Mouse (Mus musculus) stomach, postnatal 0 days (tissue): ENCODE results near the gene Gm21885. TPM values are rescaled to one million over a fixed set of nuclear protein-coding genes. Genes with fewer than 3 reads are reported as not detected.

ENCODE experiments used
- ATAC-seq: fragments of 200-750 bp; cut with Nextera tagmentation; 2 replicates; pipeline ENCODE4 v1.8.0; 2017; ENCODE audit not compliant: low FRiP score, low TSS enrichment
- DNase-seq: peaks from one replicate; pipeline ENCODE4 v3.0.0-alpha.2; 2016; ENCODE audit warnings: low spot score
- H3K27ac ChIP-seq: fragments of 300-500 bp; sonication (generic); replicated peaks from 2 replicates; pipeline ENCODE4 v1.5.1; 2014; ENCODE audit warnings: mild to moderate bottlenecking, control low read depth
- H3K27me3 ChIP-seq: fragments of 300-500 bp; sonication (generic); 2 replicates; pipeline ENCODE4 v1.6.1; 2014; ENCODE audit warnings: low read length; ENCODE audit not compliant: control insufficient read depth, insufficient read depth
- H3K36me3 ChIP-seq: fragments of 300-500 bp; sonication (generic); 2 replicates; pipeline ENCODE4 v1.6.1; 2014; ENCODE audit warnings: low read length, mixed read lengths; ENCODE audit not compliant: control insufficient read depth, insufficient read depth
- H3K4me1 ChIP-seq: fragments of 300-500 bp; sonication (generic); replicated peaks from 2 replicates; pipeline ENCODE4 v1.6.1; 2014; ENCODE audit warnings: antibody characterized with exemption; ENCODE audit not compliant: control insufficient read depth, insufficient read depth
- H3K4me2 ChIP-seq: fragments of 300-500 bp; sonication (generic); replicated peaks from 2 replicates; pipeline ENCODE4 v1.6.1; 2014; ENCODE audit warnings: low read depth, mild to moderate bottlenecking, control low read depth, moderate library complexity
- H3K4me3 ChIP-seq: fragments of 300-500 bp; sonication (generic); 2 replicates; pipeline ENCODE4 v1.5.1; 2014; ENCODE audit warnings: low read depth, low read length, control low read depth
- H3K9ac ChIP-seq: fragments of 300-500 bp; sonication (generic); 2 replicates; pipeline ENCODE4 v1.6.1; 2014; ENCODE audit warnings: mild to moderate bottlenecking, low read length, control low read depth, mixed read lengths
- H3K9me3 ChIP-seq: fragments of 300-500 bp; sonication (generic); 2 replicates; pipeline ENCODE4 v1.6.1; 2016; ENCODE audit warnings: low read length; ENCODE audit not compliant: control insufficient read depth
- CTCF ChIP-seq: IDR thresholded peaks from 2 replicates; pipeline ENCODE4 v1.5.1; 2016; ENCODE audit warnings: antibody characterized with exemption, low read depth, mild to moderate bottlenecking, moderate library complexity
- EP300 ChIP-seq: optimal IDR thresholded peaks from 2 replicates; pipeline ENCODE3; 2016; ENCODE audit warnings: antibody characterized with exemption
- WGBS: fragments of 180-500 bp; shearing (Covaris S2); extraction: QIAGEN DNeasy Blood & Tissue Kit; methylation state at CpG from one replicate; pipeline ENCODE4 v1.1.7; 2014; 5-methylcytosine and 5-hydroxymethylcytosine counted together
- polyA plus RNA-seq: library from polyadenylated mRNA; unstranded; fragments of >200 nt; fragmentation: Nextera tagmentation; extraction: Ambion mirVana; gene quantifications from 2 replicates; pipeline ENCODE4 v1.2.1, GENCODE M21; 2015

Gm21885 gene
- polyA plus RNA-seq, 1 experiment from 2014 or later = not detected

DNA sequence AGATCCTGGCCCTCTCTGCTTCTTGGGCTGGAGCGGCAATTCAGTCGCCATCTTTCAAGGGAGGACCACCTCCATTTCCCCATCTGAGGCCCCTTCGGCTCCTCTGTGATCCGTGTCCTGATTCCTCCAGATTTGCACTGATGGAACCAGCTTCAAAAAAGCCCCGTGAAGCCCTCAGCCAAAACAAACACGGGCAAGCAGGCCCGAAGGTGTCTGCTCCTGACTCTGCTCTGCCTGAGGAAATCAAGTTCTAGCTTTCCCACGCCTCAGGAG, 34.9 kb upstream of the Gm21885 start:
- peak overlapping the region; percentile 41; the same call in 1 of the 2 replicates for H3K9ac ChIP-seq
- no peak for ATAC-seq
- H3K4me3 ChIP-seq = no peak overlapping the region
- H3K36me3 ChIP-seq = no peaks in the 10 kb centered on the region
- no peak overlapping the region for H3K4me2 ChIP-seq
- TF ChIP-seq EP300 (no peak), CTCF (no peak)
- H3K27me3 ChIP-seq = no peaks in the 10 kb centered on the region
- peaks cover 8% of the 10 kb centered on the region for H3K4me1 ChIP-seq
- DNase-seq = no peak
- H3K27ac ChIP-seq = no peak overlapping the region; the same call in 1 of the 2 replicates
- H3K9me3 ChIP-seq = no peaks in the 10 kb centered on the region
- WGBS = 35% methylated on average over 8 of the region's 8 CpGs

DNA sequence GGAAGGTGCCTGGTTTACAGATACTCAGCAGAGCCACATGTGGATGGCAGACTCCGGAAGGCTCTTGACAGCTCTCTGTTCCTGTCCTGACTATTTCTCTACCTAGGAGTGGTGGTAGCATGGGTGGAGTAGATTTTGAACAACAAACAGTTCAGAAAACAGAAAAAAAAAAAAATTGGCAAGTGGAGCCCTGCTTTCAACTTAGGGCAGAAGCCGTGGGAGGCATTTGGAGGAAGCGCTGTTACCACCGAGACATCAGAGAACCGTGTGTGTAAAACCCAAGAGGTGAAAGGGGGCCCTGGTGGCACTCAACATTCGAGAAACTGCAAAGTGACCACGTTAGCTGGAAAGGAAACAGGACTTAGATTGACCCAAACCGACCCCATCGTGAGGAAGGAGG, 28.5 kb upstream of the Gm21885 start:
- H3K9ac ChIP-seq = no peak overlapping the region
- WGBS = 82% methylated on average over 9 of the region's 9 CpGs
- H3K27me3 ChIP-seq = no peaks in the 10 kb centered on the region
- H3K4me2 ChIP-seq = no peak overlapping the region
- no peaks in the 10 kb centered on the region for H3K4me1 ChIP-seq
- no peak for ATAC-seq
- no peak for DNase-seq
- no peak overlapping the region for H3K4me3 ChIP-seq
- no peak overlapping the region for H3K27ac ChIP-seq
- TF ChIP-seq EP300 = no peak
- no peak for TF ChIP-seq CTCF
- no peaks in the 10 kb centered on the region for H3K36me3 ChIP-seq
- H3K9me3 ChIP-seq = no peaks in the 10 kb centered on the region

DNA sequence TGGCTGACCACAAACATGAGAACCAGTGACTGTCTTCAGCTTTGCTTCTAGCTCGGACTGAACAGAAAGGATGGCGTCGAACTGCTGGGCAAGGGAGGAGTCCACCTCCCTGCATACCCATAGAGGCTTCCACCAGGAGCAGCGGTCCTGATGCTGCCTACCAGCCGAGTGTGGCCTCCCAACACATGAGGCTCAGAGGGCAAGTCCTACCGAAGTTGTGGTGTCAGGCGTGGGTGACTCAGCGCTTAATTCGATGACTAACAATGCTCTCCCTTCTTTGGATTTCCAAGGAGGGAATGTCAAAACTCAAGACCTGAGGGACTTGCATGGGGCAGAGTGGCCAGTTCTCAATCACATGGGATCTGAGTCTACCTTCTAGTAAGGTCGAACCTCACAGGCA, 28.0 kb upstream of the Gm21885 start:
- Histone ChIP-seq H3K36me3 (no peaks in the 10 kb centered on the region), H3K9me3 (no peaks in the 10 kb centered on the region), H3K27ac (no peak overlapping the region), H3K4me2 (no peak overlapping the region), H3K9ac (no peak overlapping the region), H3K4me1 (no peaks in the 10 kb centered on the region), H3K4me3 (no peak overlapping the region), H3K27me3 (no peaks in the 10 kb centered on the region)
- WGBS = 84% methylated on average over 10 of the region's 10 CpGs
- DNase-seq (no peak), ATAC-seq (no peak)
- TF ChIP-seq CTCF = no peak
- no peak for TF ChIP-seq EP300

DNA sequence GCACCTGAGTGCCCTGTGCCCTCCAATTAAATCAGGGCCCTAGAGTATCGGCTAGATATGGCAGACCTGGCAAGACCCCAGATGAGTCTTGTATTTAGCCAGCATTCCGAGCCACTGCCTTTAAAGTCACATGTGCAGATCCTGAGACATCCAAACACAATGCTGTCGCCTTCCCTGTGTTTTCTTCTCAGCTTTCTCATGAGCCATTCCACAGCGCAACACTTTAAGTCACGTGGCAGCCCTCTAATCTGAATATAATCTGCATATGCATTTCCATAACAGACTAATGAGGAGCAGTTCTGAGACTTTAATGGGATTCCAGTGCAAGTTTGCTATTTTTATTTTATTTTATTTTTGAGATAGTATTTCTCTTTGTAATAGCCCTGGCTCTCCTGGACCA, 25.9 kb upstream of the Gm21885 start:
- ATAC-seq (no peak), DNase-seq (no peak)
- H3K36me3 ChIP-seq = no peaks in the 10 kb centered on the region
- H3K9me3 ChIP-seq = no peaks in the 10 kb centered on the region
- 76% methylated on average over 5 of the region's 5 CpGs for WGBS
- H3K9ac ChIP-seq = no peak overlapping the region
- H3K27me3 ChIP-seq = no peaks in the 10 kb centered on the region
- H3K4me2 ChIP-seq = no peak overlapping the region
- no peak overlapping the region for H3K4me3 ChIP-seq
- no peak overlapping the region for H3K27ac ChIP-seq
- H3K4me1 ChIP-seq = no peaks in the 10 kb centered on the region
- no peak for TF ChIP-seq CTCF
- no peak for TF ChIP-seq EP300

DNA sequence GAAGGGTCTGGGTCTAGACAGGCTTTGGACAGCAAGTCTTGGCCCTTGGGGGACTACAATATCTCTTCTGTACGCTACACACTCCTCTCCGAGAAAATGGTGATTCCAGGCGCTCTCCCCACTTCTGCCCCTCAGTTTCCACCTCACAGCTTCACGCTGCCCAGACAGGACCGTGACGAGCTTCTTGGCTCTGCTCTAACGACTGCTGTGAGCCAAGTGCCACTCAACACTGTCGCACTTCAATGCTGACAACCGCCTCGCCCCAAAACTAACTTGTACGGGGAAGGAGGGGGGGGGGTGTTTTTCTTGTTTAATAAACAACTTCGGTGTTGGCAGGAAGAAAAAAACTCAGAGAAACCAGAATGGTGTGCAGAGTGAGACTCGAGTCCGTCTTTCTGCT, 23.7 kb upstream of the Gm21885 start:
- H3K36me3 ChIP-seq = no peaks in the 10 kb centered on the region
- ATAC-seq (no peak), DNase-seq (no peak)
- WGBS = 69% methylated on average over 14 of the region's 14 CpGs
- H3K27ac ChIP-seq = no peak overlapping the region
- H3K4me2 ChIP-seq = no peak overlapping the region
- no peaks in the 10 kb centered on the region for H3K27me3 ChIP-seq
- no peaks in the 10 kb centered on the region for H3K4me1 ChIP-seq
- H3K9ac ChIP-seq = no peak overlapping the region
- H3K4me3 ChIP-seq = no peak overlapping the region
- TF ChIP-seq EP300 (no peak), CTCF (no peak)
- H3K9me3 ChIP-seq = no peaks in the 10 kb centered on the region

DNA sequence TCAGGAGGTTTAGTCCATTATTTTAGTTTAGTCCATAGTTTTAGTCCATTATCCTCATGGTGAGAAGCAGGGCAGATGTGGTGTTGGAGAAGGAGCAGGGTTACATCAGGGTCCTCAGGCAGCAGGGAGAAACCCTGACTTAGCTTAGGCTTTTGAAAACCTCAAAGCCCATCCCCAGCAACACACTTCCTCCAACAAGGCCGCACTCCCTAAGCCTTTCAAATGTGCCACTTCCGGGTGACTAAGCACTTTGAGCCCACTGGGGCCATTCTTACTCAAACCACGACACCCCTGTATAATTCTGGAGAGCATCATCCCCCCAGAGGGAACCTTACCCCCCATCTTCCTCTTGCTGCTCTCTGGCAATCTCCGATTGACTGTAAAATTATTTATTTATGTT, 21.9 kb upstream of the Gm21885 start:
- no peak for ATAC-seq
- Histone ChIP-seq H3K27me3 (no peaks in the 10 kb centered on the region), H3K4me3 (no peak overlapping the region), H3K9me3 (no peaks in the 10 kb centered on the region), H3K4me1 (no peaks in the 10 kb centered on the region), H3K27ac (no peak overlapping the region), H3K9ac (no peak overlapping the region), H3K36me3 (no peaks in the 10 kb centered on the region), H3K4me2 (no peak overlapping the region)
- 73% methylated on average over 4 of the region's 4 CpGs for WGBS
- TF ChIP-seq EP300 = no peak
- no peak for TF ChIP-seq CTCF
- DNase-seq = no peak
